Mouse (Mus musculus) neutrophil, adult 83 days (primary cell): Measurements from ENCODE around the gene Rdh7. TPM values are rescaled to one million over a fixed set of nuclear protein-coding genes. Genes with fewer than 3 reads are reported as not detected.

Experiments used
- total RNA-seq, 2 experiments: library from RNA; stranded (reverse); gene quantifications; one replicate each; pipeline ENCODE4 v1.2.4; 2023

Gene Rdh7
- total RNA-seq, result not detected

GRCm38 (mm10) chr10:127888605-127889004 lies at the start of gene Rdh7:
TSS of gene Rdh7 (minus strand) at chr10:127888817.

GRCm38 (mm10) chr10:127898218-127898617 lies 9.6 kb upstream of the Rdh7 start, which contains the start of gene Sdr9c7:
TSS of gene Sdr9c7 (plus strand) at chr10:127898518.

DNA sequence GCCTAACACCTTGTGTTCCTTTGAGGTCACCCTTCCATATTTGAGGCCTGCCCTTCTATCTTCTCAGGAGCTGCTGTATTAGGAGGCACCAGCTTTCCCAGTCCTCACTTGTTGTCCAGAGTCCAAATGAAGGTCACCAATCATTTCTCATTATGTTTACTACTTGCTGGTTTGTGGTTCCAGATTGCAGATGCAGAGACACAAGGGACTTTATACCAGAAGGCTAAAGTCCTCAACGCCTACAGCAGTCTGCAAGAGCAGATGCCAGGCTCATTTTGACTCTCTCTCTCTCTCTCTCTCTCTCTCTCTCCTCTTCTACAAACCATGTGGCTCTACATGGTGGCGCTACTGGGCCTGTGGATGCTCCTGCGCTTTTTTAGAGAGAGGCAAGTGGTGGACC lies 22.4 kb downstream of the Rdh7 start, which contains the start of gene Rdh16f2:
Gene Rdh16f2 (plus strand): TSS at position 243 of the 400 bp plus-strand sequence.

DNA sequence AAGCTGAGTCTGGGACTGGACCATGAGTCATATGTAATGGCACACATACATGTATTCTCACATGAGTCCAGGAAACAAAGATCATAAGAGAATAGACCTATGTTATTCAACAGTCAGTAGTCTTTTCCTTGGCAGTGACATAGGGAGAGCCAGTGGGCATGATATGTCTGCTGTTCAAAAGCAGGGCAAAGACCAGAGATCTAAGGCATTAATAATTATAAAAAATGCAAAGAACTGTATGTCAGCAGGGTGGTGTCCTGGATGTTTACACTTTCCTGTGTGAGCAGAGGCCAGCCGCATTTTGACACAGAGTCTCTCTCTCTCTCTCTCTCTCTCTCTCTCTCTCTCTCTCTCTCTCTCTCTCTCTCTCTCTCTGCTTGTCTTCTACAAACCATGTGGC lies 39.0 kb downstream of the Rdh7 start, which contains the start of gene Rdh19:
Gene Rdh19 (plus strand): TSS at position 301 of the 400 bp plus-strand sequence.

Other genes with a start within 250 kb of the Rdh7 start
- 100 to 1,000 TPM; 185 to 200 TPM for gene Stat6, start 245.8 kb downstream of the Rdh7 start, total RNA-seq
- gene Nemp1, start 221.9 kb downstream of the Rdh7 start, total RNA-seq, result 10 to 100 TPM; 13.0 to 13.2 TPM
- gene Nab2, start 220.2 kb downstream of the Rdh7 start, total RNA-seq, result 1 to 10 TPM; 1.2 to 1.5 TPM
- under 1 TPM; 0.51 to 0.94 TPM for gene Myo1a, start 183.6 kb downstream of the Rdh7 start, total RNA-seq
- 1 to 10 TPM; 2.0 to 5.6 TPM for gene Tac2, start 164.3 kb downstream of the Rdh7 start, total RNA-seq
- 10 to 100 TPM; 14.4 to 17.2 TPM for gene Zbtb39, start 149.3 kb downstream of the Rdh7 start, total RNA-seq
- gene Gpr182, start 137.1 kb downstream of the Rdh7 start, total RNA-seq, result under 1 TPM in 1 of 2 experiments, not detected in 1; 0.22 TPM
- under 1 TPM; 0.20 to 0.33 TPM for gene Rdh1, start 129.1 kb downstream of the Rdh7 start, total RNA-seq
- gene Rdh16f1, start 129.0 kb downstream of the Rdh7 start, total RNA-seq, result under 1 TPM in 1 of 2 experiments, not detected in 1; 0.20 TPM
- gene Rdh9, start 112.4 kb downstream of the Rdh7 start, total RNA-seq, result under 1 TPM in 1 of 2 experiments, not detected in 1; 0.49 TPM
- gene Rdh16, start 87.7 kb downstream of the Rdh7 start, total RNA-seq, result under 1 TPM in 1 of 2 experiments, not detected in 1; 0.20 TPM
- not detected for gene Rdh19, start 38.9 kb downstream of the Rdh7 start, total RNA-seq
- gene Rdh16f2, start 22.3 kb downstream of the Rdh7 start, total RNA-seq, result not detected
- not detected for gene Sdr9c7, start 9.7 kb upstream of the Rdh7 start, total RNA-seq
- gene Hsd17b6, start 118.8 kb upstream of the Rdh7 start, total RNA-seq, result not detected
- gene Prim1, start 126.4 kb upstream of the Rdh7 start, total RNA-seq, result 10 to 100 TPM; 21.7 to 35.1 TPM
- gene Naca, start 146.8 kb upstream of the Rdh7 start, total RNA-seq, result 100 to 1,000 TPM; 347 to 352 TPM
- 10 to 100 TPM; 69.1 to 74.1 TPM for gene Ptges3, start 170.1 kb upstream of the Rdh7 start, total RNA-seq
- 100 to 1,000 TPM; 509 to 578 TPM for gene Atp5b, start 194.5 kb upstream of the Rdh7 start, total RNA-seq
- gene Baz2a, start 202.8 kb upstream of the Rdh7 start, total RNA-seq, result 10 to 100 TPM; 81.5 to 91.8 TPM